Mouse (Mus musculus) kidney, embryonic 16.5 days (tissue): Measurements from ENCODE around the gene Vps53. TPM values are rescaled to one million over a fixed set of nuclear protein-coding genes. Genes with fewer than 3 reads are reported as not detected.

Experiments used
- ATAC-seq: fragments of 200-750 bp; cut with Nextera tagmentation; 2 replicates; pipeline ENCODE4 v1.8.0; 2017; ENCODE audit warnings: moderate TSS enrichment; ENCODE audit not compliant: low FRiP score, low TSS enrichment
- H3K27ac ChIP-seq: fragments of 300-500 bp; sonication (generic); 2 replicates; pipeline ENCODE4 v1.5.1; 2014; ENCODE audit warnings: low read length
- H3K27me3 ChIP-seq: fragments of 300-500 bp; sonication (generic); 2 replicates; pipeline ENCODE4 v1.6.1; 2014; ENCODE audit warnings: low read length, control low read depth, mixed read lengths; ENCODE audit not compliant: insufficient read depth
- H3K36me3 ChIP-seq: fragments of 300-500 bp; sonication (generic); 2 replicates; pipeline ENCODE4 v1.6.1; 2014; ENCODE audit warnings: low read length, control low read depth, mixed read lengths; ENCODE audit not compliant: insufficient read depth
- H3K4me1 ChIP-seq: fragments of 300-500 bp; sonication (generic); 2 replicates; pipeline ENCODE4 v1.6.1; 2014; ENCODE audit warnings: low read length, control low read depth, mixed read lengths; ENCODE audit not compliant: insufficient read depth
- H3K4me2 ChIP-seq: fragments of 300-500 bp; sonication (generic); replicated peaks from 2 replicates; pipeline ENCODE4 v1.6.1; 2014; ENCODE audit warnings: low read depth, low read length
- H3K4me3 ChIP-seq: fragments of 300-500 bp; sonication (generic); 2 replicates; pipeline ENCODE4 v1.5.1; 2014; ENCODE audit warnings: mild to moderate bottlenecking, low read length
- H3K9ac ChIP-seq: fragments of 300-500 bp; sonication (generic); replicated peaks from 2 replicates; pipeline ENCODE4 v1.6.1; 2014; ENCODE audit warnings: low read length
- H3K9me3 ChIP-seq: fragments of 300-500 bp; sonication (generic); 2 replicates; pipeline ENCODE4 v1.6.1; 2016; ENCODE audit warnings: low read length, control low read depth
- WGBS: fragments of 180-500 bp; shearing (Covaris S2); extraction: QIAGEN DNeasy Blood & Tissue Kit; methylation state at CpG from one replicate; pipeline ENCODE4 v1.1.7; 2014; 5-methylcytosine and 5-hydroxymethylcytosine counted together
- polyA plus RNA-seq: library from polyadenylated mRNA; unstranded; fragments of >200 nt; fragmentation: Nextera tagmentation; extraction: Ambion mirVana; gene quantifications from 2 replicates; pipeline ENCODE4 v1.2.1, GENCODE M21; 2015

Vps53 gene
- polyA plus RNA-seq, 1 experiment from 2014 or later = 46.9 TPM

GRCm38 (mm10) chr11:76122571-76122970 is 56.9 kb downstream of the Vps53 start:
- Histone ChIP-seq H3K27me3 (no peaks in the 10 kb centered on the region), H3K36me3 (no peaks in the 10 kb centered on the region), H3K4me1 (peaks cover 9% of the 10 kb centered on the region), H3K4me3 (no peak overlapping the region), H3K27ac (no peak overlapping the region), H3K9ac (no peak overlapping the region), H3K9me3 (no peaks in the 10 kb centered on the region), H3K4me2 (no peak overlapping the region)
- no peak for ATAC-seq
- 75% methylated on average over 2 of the region's 2 CpGs for WGBS

- peaks cover 4% of the 10 kb centered on the region; the same call in 1 of the 2 replicates for H3K36me3 ChIP-seq
- WGBS = 74% methylated on average over 4 of the region's 4 CpGs
- ATAC-seq = no peak
- H3K9ac ChIP-seq = no peak overlapping the region
- no peak overlapping the region for H3K27ac ChIP-seq
- peaks cover 9% of the 10 kb centered on the region for H3K4me1 ChIP-seq
- no peak overlapping the region for H3K4me3 ChIP-seq
- H3K27me3 ChIP-seq = no peaks in the 10 kb centered on the region
- H3K4me2 ChIP-seq = no peak overlapping the region
- H3K9me3 ChIP-seq = no peaks in the 10 kb centered on the region
Observed at GRCm38 (mm10) chr11:76121086-76121485, 58.4 kb downstream of the Vps53 start.

- Histone ChIP-seq H3K4me1 (peaks cover 6% of the 10 kb centered on the region), H3K9ac (no peak overlapping the region), H3K27ac (peak overlapping the region; percentile 72), H3K4me3 (no peak overlapping the region), H3K36me3 (peaks cover 5% of the 10 kb centered on the region; the same call in 1 of the 2 replicates), H3K9me3 (no peaks in the 10 kb centered on the region), H3K27me3 (no peaks in the 10 kb centered on the region), H3K4me2 (no peak overlapping the region)
- 49% methylated on average over 10 of the region's 10 CpGs for WGBS
- 0 out of 2 replicates have a peak, but pooled peaks have one; percentile 54 for ATAC-seq
Observed at GRCm38 (mm10) chr11:76120407-76120901, 59.0 kb downstream of the Vps53 start.

GRCm38 (mm10) chr11:76110416-76110815 is 69.0 kb downstream of the Vps53 start:
- Histone ChIP-seq H3K9ac (no peak overlapping the region), H3K4me3 (no peak overlapping the region), H3K9me3 (no peaks in the 10 kb centered on the region), H3K4me1 (peaks cover 8% of the 10 kb centered on the region; the same call in 1 of the 2 replicates), H3K27me3 (no peaks in the 10 kb centered on the region), H3K27ac (no peak overlapping the region), H3K36me3 (peaks cover 6% of the 10 kb centered on the region; the same call in 1 of the 2 replicates), H3K4me2 (no peak overlapping the region)
- WGBS = 96% methylated on average over 3 of the region's 3 CpGs
- no peak for ATAC-seq

GRCm38 (mm10) chr11:76106551-76107496 is 72.6 kb downstream of the Vps53 start:
- H3K27me3 ChIP-seq = no peaks in the 10 kb centered on the region
- peaks cover 8% of the 10 kb centered on the region; the same call in 1 of the 2 replicates for H3K4me1 ChIP-seq
- H3K9me3 ChIP-seq = no peaks in the 10 kb centered on the region
- no peak overlapping the region for H3K27ac ChIP-seq
- no peak for ATAC-seq
- no peaks in the 10 kb centered on the region for H3K36me3 ChIP-seq
- H3K9ac ChIP-seq = no peak overlapping the region
- 75% methylated on average over 11 of the region's 11 CpGs for WGBS
- H3K4me3 ChIP-seq = no peak overlapping the region
- H3K4me2 ChIP-seq = no peak overlapping the region

- H3K27ac ChIP-seq = peak overlapping the region; percentile 64
- H3K9ac ChIP-seq = no peak overlapping the region
- H3K4me3 ChIP-seq = no peak overlapping the region
- peaks cover 34% of the 10 kb centered on the region for H3K4me1 ChIP-seq
- ATAC-seq = no peak
- H3K4me2 ChIP-seq = no peak overlapping the region
- no peaks in the 10 kb centered on the region for H3K27me3 ChIP-seq
- H3K36me3 ChIP-seq = 0 out of 2 replicates have a peak, but pooled peaks cover 2% of the 10 kb centered on the region
- no peaks in the 10 kb centered on the region for H3K9me3 ChIP-seq
Observed at GRCm38 (mm10) chr11:76101154-76101553, 78.3 kb downstream of the Vps53 start.

DNA sequence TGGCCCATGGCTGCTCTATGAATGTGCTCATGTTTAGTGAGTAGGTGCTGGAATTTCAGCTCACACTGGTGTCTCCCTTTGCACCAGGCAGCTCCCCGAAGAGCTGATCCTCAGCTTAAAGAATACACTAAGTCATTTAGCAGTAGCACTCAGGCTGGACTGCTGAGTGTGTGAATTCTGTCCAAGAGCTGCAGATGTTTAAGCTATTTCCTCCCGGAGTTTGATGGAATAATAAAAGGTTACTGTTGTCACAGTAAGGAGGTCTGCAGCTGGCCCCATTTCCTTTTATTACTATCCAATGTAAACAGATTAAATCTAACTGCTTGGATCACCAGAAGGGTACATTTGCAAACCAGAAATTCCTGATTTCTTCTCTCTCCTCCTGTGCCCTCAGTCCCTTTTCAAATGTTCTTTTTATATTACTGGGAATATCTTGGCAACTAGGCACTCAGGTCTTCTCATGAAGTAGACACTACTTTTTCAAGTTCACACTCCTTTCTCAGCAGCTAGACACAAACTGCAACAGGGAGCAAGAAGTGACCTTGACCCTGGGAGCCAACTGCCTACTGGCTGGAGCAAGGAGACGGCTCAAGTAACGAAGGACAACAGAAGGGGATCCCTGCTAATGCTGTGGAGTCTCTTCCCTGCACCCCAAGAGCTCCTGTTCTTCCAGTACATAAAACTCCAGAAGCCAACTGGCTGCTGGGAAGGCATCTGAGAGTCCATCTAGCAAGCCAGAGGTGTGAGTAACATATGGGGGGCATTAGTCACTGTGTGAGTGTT is 80.1 kb downstream of the Vps53 start:
- no peak overlapping the region for H3K4me2 ChIP-seq
- WGBS = 18% methylated on average over 4 of the region's 4 CpGs
- ATAC-seq = peak; percentile 61; the same call in 1 of the 2 replicates
- H3K4me3 ChIP-seq = no peak overlapping the region
- H3K36me3 ChIP-seq = 0 out of 2 replicates have a peak, but pooled peaks cover 2% of the 10 kb centered on the region
- H3K9ac ChIP-seq = no peak overlapping the region
- no peaks in the 10 kb centered on the region for H3K9me3 ChIP-seq
- peak overlapping the region; percentile 80 for H3K27ac ChIP-seq
- peaks cover 34% of the 10 kb centered on the region for H3K4me1 ChIP-seq
- H3K27me3 ChIP-seq = no peaks in the 10 kb centered on the region

GRCm38 (mm10) chr11:76093610-76094009 is 85.8 kb downstream of the Vps53 start:
- H3K9ac ChIP-seq = no peak overlapping the region
- H3K27me3 ChIP-seq = no peaks in the 10 kb centered on the region
- H3K4me3 ChIP-seq = no peak overlapping the region
- 0 out of 2 replicates have a peak, but pooled peaks cover 2% of the 10 kb centered on the region for H3K36me3 ChIP-seq
- no peaks in the 10 kb centered on the region for H3K9me3 ChIP-seq
- no peak overlapping the region for H3K27ac ChIP-seq
- H3K4me1 ChIP-seq = peaks cover 3% of the 10 kb centered on the region; the same call in 1 of the 2 replicates
- ATAC-seq = no peak
- H3K4me2 ChIP-seq = no peak overlapping the region
- WGBS = 88% methylated on average over 8 of the region's 8 CpGs

DNA sequence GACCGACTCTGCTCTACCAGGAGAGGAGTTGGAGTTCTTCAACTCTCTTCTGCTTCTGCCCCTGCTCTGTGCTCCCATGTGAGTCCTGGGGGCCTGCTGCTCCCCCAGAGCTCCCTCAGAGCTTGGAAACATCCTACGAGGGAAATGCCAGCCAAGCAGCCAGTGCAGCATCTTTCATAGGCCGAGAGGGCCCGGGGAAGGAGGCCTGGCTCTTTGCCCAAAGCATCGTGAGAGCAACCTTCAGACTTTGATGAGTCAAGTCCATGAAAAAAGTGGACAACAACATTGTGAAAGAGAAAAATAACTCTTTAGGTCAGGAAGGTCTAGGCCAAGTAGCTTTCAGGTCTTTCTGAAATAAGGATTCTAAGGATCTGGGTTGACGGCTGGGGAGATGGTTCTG is 89.7 kb downstream of the Vps53 start:
- Histone ChIP-seq H3K4me2 (no peak overlapping the region), H3K36me3 (peaks cover 3% of the 10 kb centered on the region; the same call in 1 of the 2 replicates), H3K4me3 (no peak overlapping the region), H3K27ac (no peak overlapping the region), H3K9me3 (no peaks in the 10 kb centered on the region), H3K4me1 (no peaks in the 10 kb centered on the region), H3K9ac (no peak overlapping the region), H3K27me3 (no peaks in the 10 kb centered on the region)
- 70% methylated on average over 6 of the region's 6 CpGs for WGBS
- ATAC-seq = no peak
